9 mouse cellular contexts compared by ENCODE assay signal in the genomic region with DNA sequence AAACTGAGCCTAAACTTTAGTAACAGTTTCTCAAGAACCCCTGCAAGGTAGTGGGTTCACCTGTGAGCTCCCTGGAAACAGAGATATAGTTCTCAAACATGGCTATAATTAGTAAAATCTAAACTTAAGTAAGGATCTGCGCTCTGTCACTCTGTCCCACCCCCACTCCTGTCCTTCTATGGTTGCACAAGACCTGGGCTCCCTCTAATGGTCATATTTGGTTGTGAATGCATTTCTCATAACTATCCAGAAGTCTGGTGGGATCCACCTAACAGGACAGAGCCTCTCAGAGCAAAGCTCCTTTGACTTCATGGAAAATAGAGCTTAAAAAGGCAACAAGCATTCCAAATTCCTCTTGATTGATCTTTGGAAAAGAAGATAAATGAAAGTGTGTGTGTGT. TPM values are rescaled to one million over a fixed set of nuclear protein-coding genes. Genes with fewer than 3 reads are reported as not detected.
DNase-seq lines count a peak whose midpoint lies in the region; ATAC-seq and TF ChIP-seq lines count a peak whose summit lies in the region.
"Had no signal": no experiment of that assay in that cellular context is flagged by ENCODE, and none has a peak within 500 bp of the region (broad histone marks: within the 10 kb centered on the region; RNA-seq: fewer than 3 reads in every experiment).

No protein-coding gene starts in this region.

- peak; percentile 48 for TF ChIP-seq CTCF in forebrain, postnatal 0 days (IDR thresholded peaks at IDR 0.05; ENCODE audit: low read depth)
- TF ChIP-seq CTCF in liver, postnatal 0 days (IDR thresholded peaks at IDR 0.05; ENCODE audit: low read depth) = peak; percentile 50

- H3K36me3 ChIP-seq in forebrain, postnatal 0 days (ENCODE audit: insufficient read depth) = no peaks in the 10 kb centered on the region
- no peaks in the 10 kb centered on the region for H3K36me3 ChIP-seq in forebrain, embryonic 13.5 days (ENCODE audit: poor library complexity, severe bottlenecking)
- H3K36me3 ChIP-seq in liver, postnatal 0 days (replicated peaks; ENCODE audit: insufficient read depth, low read length) = no peaks in the 10 kb centered on the region
- no peaks in the 10 kb centered on the region for H3K36me3 ChIP-seq in liver, embryonic 12.5 days
- no peaks in the 10 kb centered on the region for H3K36me3 ChIP-seq in forebrain, embryonic 15.5 days
- H3K36me3 ChIP-seq: liver, embryonic 13.5 days had no signal

- no peaks in the 10 kb centered on the region for H3K4me1 ChIP-seq in forebrain, postnatal 0 days (ENCODE audit: insufficient read depth)
- H3K4me1 ChIP-seq in forebrain, embryonic 13.5 days = no peaks in the 10 kb centered on the region
- no peaks in the 10 kb centered on the region for H3K4me1 ChIP-seq in liver, postnatal 0 days (ENCODE audit: insufficient read depth)
- H3K4me1 ChIP-seq in liver, embryonic 12.5 days = no peaks in the 10 kb centered on the region
- no peaks in the 10 kb centered on the region for H3K4me1 ChIP-seq in forebrain, embryonic 15.5 days
- H3K4me1 ChIP-seq: liver, embryonic 13.5 days had no signal

- no peak overlapping the region for H3K9ac ChIP-seq in forebrain, postnatal 0 days
- no peak overlapping the region for H3K9ac ChIP-seq in forebrain, embryonic 13.5 days
- no peak overlapping the region for H3K9ac ChIP-seq in liver, postnatal 0 days (replicated peaks)
- no peak overlapping the region for H3K9ac ChIP-seq in liver, embryonic 12.5 days
- H3K9ac ChIP-seq in forebrain, embryonic 15.5 days (replicated peaks) = no peak overlapping the region
- H3K9ac ChIP-seq: liver, embryonic 13.5 days had no signal

- no peaks in the 10 kb centered on the region for H3K9me3 ChIP-seq in forebrain, postnatal 0 days (ENCODE audit: low read length)
- no peaks in the 10 kb centered on the region for H3K9me3 ChIP-seq in forebrain, embryonic 13.5 days (replicated peaks)
- no peaks in the 10 kb centered on the region for H3K9me3 ChIP-seq in liver, postnatal 0 days (ENCODE audit: low read length)
- H3K9me3 ChIP-seq in liver, embryonic 12.5 days (replicated peaks) = no peaks in the 10 kb centered on the region
- no peaks in the 10 kb centered on the region for H3K9me3 ChIP-seq in forebrain, embryonic 15.5 days
- H3K9me3 ChIP-seq: liver, embryonic 13.5 days had no signal

- 69% methylated on average over 1 of the region's 1 CpGs for WGBS in forebrain, postnatal 0 days
- 86% methylated on average over 1 of the region's 1 CpGs for WGBS in forebrain, embryonic 13.5 days
- 56% methylated on average over 1 of the region's 1 CpGs for WGBS in liver, postnatal 0 days (ENCODE audit: insufficient replicate concordance)
- WGBS in liver, embryonic 12.5 days (ENCODE audit: insufficient replicate concordance) = 45% methylated on average over 1 of the region's 1 CpGs
- WGBS in forebrain, embryonic 15.5 days = 96% methylated on average over 1 of the region's 1 CpGs

- no peaks in the 10 kb centered on the region for H3K27me3 ChIP-seq in forebrain, postnatal 0 days (ENCODE audit: insufficient read depth, low read length)
- H3K27me3 ChIP-seq in forebrain, embryonic 13.5 days = no peaks in the 10 kb centered on the region
- no peaks in the 10 kb centered on the region for H3K27me3 ChIP-seq in liver, postnatal 0 days (ENCODE audit: insufficient read depth, low read length)
- no peaks in the 10 kb centered on the region for H3K27me3 ChIP-seq in liver, embryonic 12.5 days (replicated peaks)
- no peaks in the 10 kb centered on the region for H3K27me3 ChIP-seq in forebrain, embryonic 15.5 days
- H3K27me3 ChIP-seq: liver, embryonic 13.5 days had no signal

- ATAC-seq in forebrain, postnatal 0 days = no peak
- ATAC-seq in forebrain, embryonic 13.5 days = no peak
- ATAC-seq in liver, postnatal 0 days = no peak
- no peak for ATAC-seq in liver, embryonic 12.5 days
- peak; percentile 73 for ATAC-seq in common myeloid progenitor, adult 5-6 weeks (replicated peaks; ENCODE audit: low read depth, poor library complexity, severe bottlenecking)
- no peak for ATAC-seq in forebrain, embryonic 15.5 days (replicated peaks)

- no peak overlapping the region for H3K27ac ChIP-seq in forebrain, postnatal 0 days (ENCODE audit: low read depth, low read length)
- no peak overlapping the region for H3K27ac ChIP-seq in forebrain, embryonic 13.5 days
- H3K27ac ChIP-seq in liver, postnatal 0 days (ENCODE audit: low read depth) = no peak overlapping the region
- no peak overlapping the region for H3K27ac ChIP-seq in liver, embryonic 12.5 days
- no peak overlapping the region for H3K27ac ChIP-seq in forebrain, embryonic 15.5 days (replicated peaks)
- H3K27ac ChIP-seq: liver, embryonic 13.5 days had no signal

- TF ChIP-seq EP300 in liver, postnatal 0 days (IDR thresholded peaks at IDR 0.05; ENCODE audit: low read depth) = no peak

- peak; percentile 2 for DNase-seq in forebrain, postnatal 0 days
- no peak for DNase-seq in liver, postnatal 0 days
- DNase-seq in kidney, postnatal 14 days = peak; percentile 14
- DNase-seq in gastrocnemius, postnatal 25 days = no peak
- DNase-seq: liver, embryonic 13.5 days had no signal

- H3K4me2 ChIP-seq in forebrain, postnatal 0 days (ENCODE audit: low read depth) = no peak overlapping the region
- no peak overlapping the region for H3K4me2 ChIP-seq in forebrain, embryonic 13.5 days
- no peak overlapping the region for H3K4me2 ChIP-seq in liver, postnatal 0 days (ENCODE audit: low read depth, low read length)
- H3K4me2 ChIP-seq in liver, embryonic 12.5 days = no peak overlapping the region
- H3K4me2 ChIP-seq in forebrain, embryonic 15.5 days (replicated peaks) = no peak overlapping the region
- H3K4me2 ChIP-seq: liver, embryonic 13.5 days had no signal

- H3K4me3 ChIP-seq in forebrain, postnatal 0 days (ENCODE audit: low read depth, low read length) = no peak overlapping the region
- H3K4me3 ChIP-seq in forebrain, embryonic 13.5 days = no peak overlapping the region
- H3K4me3 ChIP-seq in liver, postnatal 0 days (ENCODE audit: low read depth, low read length) = no peak overlapping the region
- H3K4me3 ChIP-seq in liver, embryonic 12.5 days = no peak overlapping the region
- no peak overlapping the region for H3K4me3 ChIP-seq in forebrain, embryonic 15.5 days
- H3K4me3 ChIP-seq: liver, embryonic 13.5 days had no signal

RNA-seq across cellular contexts. Expression of a gene that starts 57.8 kb away (rescaled TPM):
- total RNA-seq in forebrain, postnatal 0 days (2014; rRNA removed) = not detected in 2 replicates
- 0.04 TPM in 1 of 2 replicates, not detected in the other for polyA plus RNA-seq in forebrain, postnatal 0 days (2015; fragmentation: Nextera tagmentation; extraction: Ambion mirVana)
- polyA plus RNA-seq in forebrain, embryonic 13.5 days (2015; fragmentation: Nextera tagmentation; extraction: Ambion mirVana) = not detected in 2 replicates
- 0.02 TPM in 1 of 2 replicates, not detected in the other for polyA plus RNA-seq in liver, postnatal 0 days (2015; fragmentation: Nextera tagmentation; extraction: Ambion mirVana)
- not detected in 2 replicates for polyA plus RNA-seq in liver, embryonic 12.5 days (2016; fragmentation: Nextera tagmentation; extraction: Ambion mirVana)
- total RNA-seq in common myeloid progenitor, adult 5-6 weeks (2017) = not detected in 2 replicates
- not detected in 2 replicates for polyA plus RNA-seq in forebrain, embryonic 15.5 days (2015; fragmentation: Nextera tagmentation; extraction: Ambion mirVana)
- under 1 TPM; 0.27 to 0.74 TPM for total RNA-seq in gastrocnemius, postnatal 25 days (2021)
- polyA plus RNA-seq: liver, embryonic 13.5 days had no signal

Comparison
In these comparisons a context has a peak if more than half of its experiments do, and no peak if none do; other contexts are left out.
1. DNase-seq: peak in forebrain, postnatal 0 days (single experiment) and kidney, postnatal 14 days (single experiment); none in liver, postnatal 0 days (single experiment) and gastrocnemius, postnatal 25 days (single experiment).